ENCODE assay signal across 8 mouse cellular contexts in the genomic region with DNA sequence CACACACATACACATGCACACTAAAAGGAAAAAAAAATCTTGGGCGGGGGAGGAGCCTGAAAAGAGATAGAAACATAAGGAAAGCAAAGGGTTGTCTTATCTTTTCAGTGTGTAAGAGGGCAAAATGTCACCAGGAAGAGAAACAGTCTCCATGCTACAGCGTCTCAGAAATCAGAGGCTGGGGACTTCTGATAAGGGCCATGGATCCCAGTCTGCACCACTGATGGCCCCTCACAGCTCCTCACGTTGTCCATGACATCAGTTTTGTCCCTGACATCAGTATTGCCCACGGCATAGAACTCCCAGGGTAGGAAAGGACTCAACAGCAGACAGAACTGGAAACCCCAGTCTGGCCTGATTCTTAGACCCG.
DNase-seq lines count a peak whose midpoint lies in the region; ATAC-seq and TF ChIP-seq lines count a peak whose summit lies in the region.

No protein-coding gene starts in this region.

- 27% methylated on average over 5 of the region's 5 CpGs for WGBS in hindbrain, embryonic 11.5 days

- TF ChIP-seq CTCF in gastrocnemius, adult 2 months (IDR thresholded peaks at IDR 0.05), result no peak
- TF ChIP-seq CTCF in G1E (IDR thresholded peaks at IDR 0.05; ENCODE audit: low read depth, low read length), result no peak

- intact Hi-C loops in gastrocnemius, adult 2 months (cut with DNase I), result loop anchor here (5.0 kb wide), 2 partner anchors 47 to 177 kb away; no protein-coding TSS in a partner anchor

- peak overlapping the region; percentile 72 for H3K4me3 ChIP-seq in gastrocnemius, adult 2 months
- no peak overlapping the region; the same call in 1 of the 2 replicates for H3K4me3 ChIP-seq in G1E (ENCODE audit: low read depth, low read length)
- peak overlapping the region; percentile 33; the same call in 1 of the 2 replicates for H3K4me3 ChIP-seq in hindbrain, embryonic 11.5 days (ENCODE audit: low read depth, low read length)

- peak; percentile 48; the same call in 1 of the 2 replicates for ATAC-seq in G1E (ENCODE audit: extremely low read depth, insufficient number of reproducible peaks, low FRiP score, poor library complexity, severe bottlenecking)
- 0 out of 2 replicates have a peak, but pooled peaks have one; percentile 4 for ATAC-seq in hindbrain, embryonic 11.5 days (ENCODE audit: low FRiP score)
- ATAC-seq in megakaryocyte progenitor cell, adult 5-6 weeks (replicated peaks; ENCODE audit: poor library complexity), result 0 out of 2 replicates have a peak, but pooled peaks have one; percentile 2

- peaks cover 29% of the 10 kb centered on the region for H3K27me3 ChIP-seq in G1E (ENCODE audit: insufficient read depth, low read length)
- peaks cover 4% of the 10 kb centered on the region for H3K27me3 ChIP-seq in hindbrain, embryonic 11.5 days (ENCODE audit: control insufficient read depth, insufficient read depth, low read length)

- H3K9ac ChIP-seq in hindbrain, embryonic 11.5 days (ENCODE audit: low read depth, low read length), result 0 out of 2 replicates have a peak overlapping the region, but pooled peaks have one; percentile 1

- peak overlapping the region; percentile 74 for H3K27ac ChIP-seq in gastrocnemius, adult 2 months
- H3K27ac ChIP-seq in hindbrain, embryonic 11.5 days (ENCODE audit: low read depth, low read length), result peak overlapping the region; percentile 82

- H3K9me3 ChIP-seq in G1E (replicated peaks), result no peaks in the 10 kb centered on the region
- H3K9me3 ChIP-seq in hindbrain, embryonic 11.5 days (ENCODE audit: control insufficient read depth, low read length), result no peaks in the 10 kb centered on the region

- peak overlapping the region; percentile 61 for H3K4me2 ChIP-seq in hindbrain, embryonic 11.5 days (replicated peaks; ENCODE audit: low read depth, low read length)

- DNase-seq in gastrocnemius, adult 2 months, result no peak
- no peak for DNase-seq in gastrocnemius, adult 8-10 months (ENCODE audit: low spot score in 2 of 2)
- DNase-seq in G1E (ENCODE audit: low spot score), result no peak
- no peak for DNase-seq in hindbrain, embryonic 11.5 days (ENCODE audit: low spot score)
- no peak for DNase-seq in adrenal gland, postnatal 25 days
- DNase-seq in right cerebral cortex, postnatal 10 days (ENCODE audit: low spot score in 2 of 2), result no peak
- DNase-seq in adrenal gland, postnatal 14 days, result no peak

- H3K36me3 ChIP-seq in G1E (replicated peaks), result no peaks in the 10 kb centered on the region
- H3K36me3 ChIP-seq in hindbrain, embryonic 11.5 days (ENCODE audit: control insufficient read depth, insufficient read depth, low read length), result no peaks in the 10 kb centered on the region

- H3K4me1 ChIP-seq in G1E (ENCODE audit: insufficient read depth, low read depth, low read length), result peaks cover 14% of the 10 kb centered on the region
- peaks cover 7% of the 10 kb centered on the region for H3K4me1 ChIP-seq in hindbrain, embryonic 11.5 days (replicated peaks; ENCODE audit: control insufficient read depth, insufficient read depth, low read length)
